Mouse (Mus musculus) right cerebral cortex, postnatal 36 days (tissue): ENCODE measurements around the gene Cherp.

Experiments used
- DNase-seq, 2 experiments: peaks; one replicate each; pipeline ENCODE4 v3.0.0; 2022; ENCODE audit warnings: low spot score in 2 of 2, mixed read lengths in 1 of 2

The Cherp gene

DNA sequence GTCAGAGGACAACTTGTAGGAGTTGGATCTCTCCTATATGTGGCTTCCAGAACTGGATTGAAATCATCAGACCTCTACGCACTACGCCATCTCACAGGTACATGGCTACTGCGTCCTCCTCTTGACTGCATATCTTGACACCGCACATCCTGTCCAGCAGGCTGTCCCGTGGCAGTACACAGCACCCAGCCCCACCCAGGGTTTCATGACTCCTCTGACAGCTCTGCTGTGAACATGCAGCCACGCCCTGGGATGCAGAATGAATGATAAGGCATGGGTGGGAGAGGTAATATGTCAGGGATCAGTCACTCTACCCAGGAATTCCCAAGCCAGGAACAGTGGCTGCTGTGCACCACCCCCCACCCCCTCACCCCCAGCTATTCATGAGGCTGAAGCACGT lies 61.2 kb downstream of the Cherp start:
- no peak for DNase-seq
